Mouse (Mus musculus): Measurements from ENCODE around the gene Osbpl8.

GRCm38 (mm10) chr10:111255228-111255627, 90.7 kb downstream of the Osbpl8 start:
- TF ChIP-seq CTCF (IDR thresholded peaks at IDR 0.05; ENCODE audit: extremely low read depth, insufficient read length, insufficient replicate concordance, low read depth, low read length), result no peak
- no peak for TF ChIP-seq POLR2A (IDR thresholded peaks at IDR 0.05; ENCODE audit: low read depth, low read length)
